Mouse (Mus musculus) small intestine, adult 2 months (tissue): ENCODE results near the gene Rpl15.

Experiments used
- CTCF ChIP-seq: fragments of 200-500 bp; IDR thresholded peaks from 2 replicates; pipeline ENCODE4 v1.5.1; 2012; ENCODE audit warnings: low read depth, mild to moderate bottlenecking, control low read depth, inconsistent platforms, low read length, moderate library complexity, mixed read lengths; ENCODE audit not compliant: insufficient replicate concordance, insufficient read length; ENCODE audit errors: extremely low read depth
- POLR2A ChIP-seq: fragments of 200-500 bp; IDR thresholded peaks from 2 replicates; pipeline ENCODE4 v1.6.1; 2012; ENCODE audit warnings: low read depth, mild to moderate bottlenecking, control low read depth, inconsistent platforms, low read length, moderate library complexity

- TF ChIP-seq POLR2A: peak; percentile 76
- no peak for TF ChIP-seq CTCF
Observed at GRCm38 (mm10) chr14:18238750-18239731, 32.1 kb downstream of the Rpl15 start, which contains the start of gene Nr1d2.
